Mouse (Mus musculus) liver, embryonic 13.5 days (tissue): Measurements from ENCODE around the gene Ilf3. TPM values are rescaled to one million over a fixed set of nuclear protein-coding genes. Genes with fewer than 3 reads are reported as not detected.

ENCODE experiments used
- ATAC-seq: fragments of 200-750 bp; cut with Nextera tagmentation; 2 replicates; pipeline ENCODE4 v1.8.0; 2017; ENCODE audit warnings: low read depth, mild to moderate bottlenecking, moderate number of reproducible peaks, moderate library complexity
- DNase-seq: peaks from one replicate; pipeline ENCODE4 v3.0.0; 2022
- H3K27ac ChIP-seq: fragments of 300-500 bp; sonication (generic); 2 replicates; pipeline ENCODE4 v1.5.1; 2015; ENCODE audit warnings: moderate library complexity, mild to moderate bottlenecking, inconsistent platforms
- H3K27me3 ChIP-seq: fragments of 300-500 bp; sonication (generic); 2 replicates; pipeline ENCODE4 v1.6.1; 2015; ENCODE audit warnings: mild to moderate bottlenecking, inconsistent platforms
- H3K36me3 ChIP-seq: fragments of 300-500 bp; sonication (generic); 2 replicates; pipeline ENCODE4 v1.6.1; 2015; ENCODE audit warnings: mild to moderate bottlenecking, inconsistent platforms
- H3K4me1 ChIP-seq: fragments of 300-500 bp; sonication (generic); replicated peaks from 2 replicates; pipeline ENCODE4 v1.6.1; 2015; ENCODE audit warnings: inconsistent platforms
- H3K4me2 ChIP-seq: fragments of 300-500 bp; sonication (generic); 2 replicates; pipeline ENCODE4 v1.6.1; 2015; ENCODE audit warnings: inconsistent platforms, mild to moderate bottlenecking, moderate library complexity
- H3K4me3 ChIP-seq: fragments of 300-500 bp; sonication (generic); replicated peaks from 2 replicates; pipeline ENCODE4 v1.5.1; 2015; ENCODE audit warnings: mild to moderate bottlenecking, inconsistent platforms
- H3K9ac ChIP-seq: fragments of 300-500 bp; sonication (generic); 2 replicates; pipeline ENCODE4 v1.6.1; 2015; ENCODE audit warnings: mild to moderate bottlenecking, inconsistent platforms
- H3K9me3 ChIP-seq: fragments of 300-500 bp; sonication (generic); replicated peaks from 2 replicates; pipeline ENCODE4 v1.6.1; 2016; ENCODE audit warnings: inconsistent platforms
- WGBS: fragments of 180-500 bp; shearing (Covaris S2); methylation state at CpG from one replicate; pipeline ENCODE4 v1.1.7; 2015; ENCODE audit not compliant: insufficient replicate concordance; 5-methylcytosine and 5-hydroxymethylcytosine counted together
- polyA plus RNA-seq: library from polyadenylated mRNA; unstranded; fragments of >200 nt; fragmentation: Nextera tagmentation; extraction: Ambion mirVana; gene quantifications from 2 replicates; pipeline ENCODE4 v1.2.1, GENCODE M21; 2015

The Ilf3 gene
- polyA plus RNA-seq, 1 experiment from 2014 or later, result 50.9 TPM

GRCm38 (mm10) chr9:21439914-21440313 lies 72.2 kb downstream of the Ilf3 start:
- no peak overlapping the region for H3K4me3 ChIP-seq
- H3K4me1 ChIP-seq, result peaks cover 59% of the 10 kb centered on the region
- no peak overlapping the region for H3K9ac ChIP-seq
- no peak overlapping the region for H3K27ac ChIP-seq
- 91% methylated on average over 2 of the region's 2 CpGs for WGBS
- no peaks in the 10 kb centered on the region for H3K9me3 ChIP-seq
- DNase-seq (no peak), ATAC-seq (no peak)
- H3K27me3 ChIP-seq, result no peaks in the 10 kb centered on the region
- peaks cover 10% of the 10 kb centered on the region for H3K36me3 ChIP-seq
- H3K4me2 ChIP-seq, result no peak overlapping the region

DNA sequence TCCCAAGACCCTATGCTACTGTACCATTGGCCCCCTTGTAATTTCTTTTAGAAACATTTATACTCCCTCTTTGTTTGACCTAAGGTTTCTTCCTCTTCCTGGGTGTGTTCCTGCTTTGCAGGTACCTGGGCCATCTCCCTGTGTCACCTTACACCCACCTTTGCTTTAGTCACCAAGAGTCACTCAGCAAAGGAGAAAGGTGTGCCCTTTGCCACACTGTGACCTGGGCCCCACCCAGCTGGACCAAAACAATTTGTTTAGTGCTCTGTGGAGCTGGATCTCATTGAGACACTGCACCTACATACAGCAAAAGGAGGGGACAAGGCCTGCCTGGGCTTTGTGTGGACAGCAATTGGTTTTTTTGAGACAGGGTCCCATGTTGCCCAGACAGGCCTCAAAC lies 72.7 kb downstream of the Ilf3 start:
- Histone ChIP-seq H3K36me3 (peaks cover 14% of the 10 kb centered on the region), H3K9ac (no peak overlapping the region), H3K27ac (no peak overlapping the region), H3K27me3 (no peaks in the 10 kb centered on the region), H3K4me3 (no peak overlapping the region), H3K4me2 (no peak overlapping the region), H3K4me1 (peaks cover 56% of the 10 kb centered on the region), H3K9me3 (no peaks in the 10 kb centered on the region)
- DNase-seq (no peak), ATAC-seq (no peak)

DNA sequence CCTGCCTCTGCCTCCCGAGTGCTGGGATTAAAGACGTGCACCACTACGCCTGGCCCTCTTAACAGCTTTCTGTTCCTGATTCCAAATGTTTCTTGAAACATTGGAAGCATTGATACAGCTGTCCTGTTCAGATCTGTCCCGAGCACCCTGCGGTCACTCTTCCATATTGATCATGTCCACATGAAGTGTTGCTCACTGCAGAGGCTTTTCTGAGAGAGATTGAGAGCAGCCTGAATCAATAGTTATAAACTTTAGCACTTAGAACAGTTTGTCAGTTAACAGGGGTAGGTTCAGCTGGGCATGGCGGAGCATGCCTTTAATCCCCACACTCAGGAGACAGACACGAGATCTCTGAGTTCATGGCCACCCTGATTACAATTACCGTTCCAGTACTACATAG lies 76.2 kb downstream of the Ilf3 start:
- 84% methylated on average over 8 of the region's 8 CpGs for WGBS
- H3K4me2 ChIP-seq, result no peak overlapping the region
- ATAC-seq (no peak), DNase-seq (no peak)
- no peak overlapping the region for H3K27ac ChIP-seq
- no peaks in the 10 kb centered on the region for H3K9me3 ChIP-seq
- H3K27me3 ChIP-seq, result no peaks in the 10 kb centered on the region
- no peak overlapping the region for H3K9ac ChIP-seq
- H3K4me3 ChIP-seq, result no peak overlapping the region
- peaks cover 43% of the 10 kb centered on the region for H3K4me1 ChIP-seq
- H3K36me3 ChIP-seq, result peaks cover 28% of the 10 kb centered on the region

GRCm38 (mm10) chr9:21444574-21444973 lies 76.9 kb downstream of the Ilf3 start:
- Histone ChIP-seq H3K9ac (no peak overlapping the region), H3K4me1 (peaks cover 43% of the 10 kb centered on the region), H3K4me2 (no peak overlapping the region), H3K27me3 (no peaks in the 10 kb centered on the region), H3K4me3 (no peak overlapping the region), H3K9me3 (no peaks in the 10 kb centered on the region), H3K27ac (no peak overlapping the region), H3K36me3 (peaks cover 35% of the 10 kb centered on the region)
- WGBS, result 79% methylated on average over 4 of the region's 4 CpGs
- ATAC-seq, result no peak
- no peak for DNase-seq

- 87% methylated on average over 6 of the region's 6 CpGs for WGBS
Measured at GRCm38 (mm10) chr9:21445081-21445744, 77.5 kb downstream of the Ilf3 start.

DNA sequence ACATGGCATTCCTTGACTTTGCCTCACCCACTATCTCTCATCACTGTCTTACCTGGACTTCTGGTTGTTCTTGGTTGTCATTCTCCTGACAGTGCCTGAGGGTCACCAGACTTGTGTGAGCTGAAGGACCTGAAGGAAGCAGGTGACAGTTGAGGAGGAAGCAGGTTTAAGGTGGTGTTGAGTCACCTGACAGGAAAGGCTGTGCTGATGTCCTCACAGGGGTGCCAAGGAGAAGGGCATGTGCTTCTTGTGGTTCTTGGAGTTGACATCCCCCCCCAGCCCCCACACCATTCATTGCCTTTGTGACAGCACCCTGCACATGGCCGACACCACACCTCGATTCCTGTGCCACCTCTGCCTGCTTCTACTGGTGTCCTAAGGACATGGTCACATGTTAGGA lies 80.1 kb downstream of the Ilf3 start:
- Histone ChIP-seq H3K4me1 (peaks cover 64% of the 10 kb centered on the region), H3K9ac (no peak overlapping the region)
- 88% methylated on average over 2 of the region's 2 CpGs for WGBS

More at GRCm38 (mm10) chr9:21445081-21445744, 77.5 kb downstream of the Ilf3 start:
- ATAC-seq (no peak), DNase-seq (no peak)
- no peak overlapping the region for H3K4me2 ChIP-seq
- H3K4me3 ChIP-seq, result no peak overlapping the region
- no peaks in the 10 kb centered on the region for H3K27me3 ChIP-seq
- H3K36me3 ChIP-seq, result peaks cover 41% of the 10 kb centered on the region
- H3K4me1 ChIP-seq, result peaks cover 44% of the 10 kb centered on the region
- no peaks in the 10 kb centered on the region for H3K9me3 ChIP-seq
- H3K27ac ChIP-seq, result no peak overlapping the region
- no peak overlapping the region for H3K9ac ChIP-seq

GRCm38 (mm10) chr9:21449710-21450109 lies 82.0 kb downstream of the Ilf3 start:
- Histone ChIP-seq H3K9ac (peak overlapping the region; percentile 26; the same call in 1 of the 2 replicates), H3K36me3 (peaks cover 35% of the 10 kb centered on the region), H3K27me3 (no peaks in the 10 kb centered on the region), H3K4me2 (no peak overlapping the region), H3K27ac (peak overlapping the region; percentile 29; the same call in 1 of the 2 replicates), H3K4me3 (no peak overlapping the region), H3K4me1 (peaks cover 76% of the 10 kb centered on the region), H3K9me3 (no peaks in the 10 kb centered on the region)
- no peak for DNase-seq
- no peak for ATAC-seq
- 51% methylated on average over 2 of the region's 2 CpGs for WGBS

More for the DNA sequence above, 80.1 kb downstream of the Ilf3 start:
- no peaks in the 10 kb centered on the region for H3K9me3 ChIP-seq
- no peak overlapping the region for H3K4me3 ChIP-seq
- ATAC-seq (no peak), DNase-seq (no peak)
- H3K27me3 ChIP-seq, result no peaks in the 10 kb centered on the region
- H3K4me2 ChIP-seq, result no peak overlapping the region
- peaks cover 38% of the 10 kb centered on the region for H3K36me3 ChIP-seq
- H3K27ac ChIP-seq, result no peak overlapping the region

DNA sequence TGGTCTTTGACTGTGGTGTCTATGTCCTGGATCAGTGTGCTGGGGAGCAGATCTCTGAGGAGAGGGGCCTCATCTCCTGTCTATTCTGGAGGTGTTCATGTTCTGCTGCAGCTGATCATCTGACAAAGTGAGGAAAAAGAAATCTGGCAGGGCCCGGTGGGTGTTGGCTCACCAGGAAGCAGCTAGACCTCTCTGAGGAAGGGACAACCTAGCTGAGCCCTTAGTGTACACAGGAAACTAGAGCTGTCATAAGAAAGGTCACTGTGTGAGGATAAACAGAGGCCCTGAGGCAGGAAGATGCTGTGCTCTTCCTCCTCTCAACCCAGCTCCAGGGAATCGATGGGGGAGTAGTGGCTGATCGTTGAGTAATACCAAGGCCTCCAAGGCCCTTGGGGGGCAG lies 82.6 kb downstream of the Ilf3 start:
- 48% methylated on average over 3 of the region's 3 CpGs for WGBS
- H3K27ac ChIP-seq, result peak overlapping the region; percentile 29; the same call in 1 of the 2 replicates

GRCm38 (mm10) chr9:21451391-21451790 lies 83.7 kb downstream of the Ilf3 start:
- Histone ChIP-seq H3K9ac (peak overlapping the region; percentile 55; the same call in 1 of the 2 replicates), H3K27me3 (no peaks in the 10 kb centered on the region), H3K9me3 (no peaks in the 10 kb centered on the region), H3K36me3 (peaks cover 25% of the 10 kb centered on the region), H3K4me2 (peak overlapping the region; percentile 43), H3K4me1 (peaks cover 88% of the 10 kb centered on the region), H3K27ac (peak overlapping the region; percentile 66), H3K4me3 (no peak overlapping the region)
- WGBS, result 68% methylated on average over 8 of the region's 8 CpGs
- no peak for DNase-seq
- ATAC-seq, result no peak

More for the DNA sequence above, 82.6 kb downstream of the Ilf3 start:
- Histone ChIP-seq H3K4me1 (peaks cover 82% of the 10 kb centered on the region), H3K9me3 (no peaks in the 10 kb centered on the region), H3K4me2 (no peak overlapping the region), H3K27me3 (no peaks in the 10 kb centered on the region), H3K4me3 (no peak overlapping the region), H3K9ac (no peak overlapping the region), H3K36me3 (peaks cover 29% of the 10 kb centered on the region)
- DNase-seq (no peak), ATAC-seq (no peak)

DNA sequence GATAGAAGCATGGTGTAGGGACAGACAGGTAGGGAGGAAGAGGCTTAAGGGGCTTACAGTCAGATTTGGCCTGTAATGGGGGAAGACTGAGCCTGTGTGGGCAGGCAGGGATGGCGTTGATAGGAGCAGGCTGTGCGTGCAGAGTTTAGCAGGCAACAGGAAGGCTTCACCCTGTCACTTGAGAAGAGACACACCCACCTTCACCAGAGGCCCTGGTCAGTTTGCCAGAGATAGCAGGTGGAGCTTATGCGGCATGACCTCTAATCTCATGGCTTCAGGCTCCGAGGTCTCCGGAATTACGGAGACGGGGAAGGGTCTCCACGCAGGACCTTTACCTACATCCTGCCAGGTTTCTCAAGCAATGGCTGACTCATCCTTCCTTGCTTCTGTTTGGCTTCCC lies 84.2 kb downstream of the Ilf3 start:
- H3K36me3 ChIP-seq, result peaks cover 25% of the 10 kb centered on the region
- no peaks in the 10 kb centered on the region for H3K27me3 ChIP-seq
- H3K9ac ChIP-seq, result peak overlapping the region; percentile 55; the same call in 1 of the 2 replicates
- H3K4me2 ChIP-seq, result peak overlapping the region; percentile 43
- H3K4me3 ChIP-seq, result no peak overlapping the region
- H3K27ac ChIP-seq, result peak overlapping the region; percentile 66
- H3K9me3 ChIP-seq, result no peaks in the 10 kb centered on the region
- H3K4me1 ChIP-seq, result peaks cover 88% of the 10 kb centered on the region
- ATAC-seq, result peak; percentile 76
- 10% methylated on average over 8 of the region's 8 CpGs for WGBS
- peak; percentile 40 for DNase-seq

DNA sequence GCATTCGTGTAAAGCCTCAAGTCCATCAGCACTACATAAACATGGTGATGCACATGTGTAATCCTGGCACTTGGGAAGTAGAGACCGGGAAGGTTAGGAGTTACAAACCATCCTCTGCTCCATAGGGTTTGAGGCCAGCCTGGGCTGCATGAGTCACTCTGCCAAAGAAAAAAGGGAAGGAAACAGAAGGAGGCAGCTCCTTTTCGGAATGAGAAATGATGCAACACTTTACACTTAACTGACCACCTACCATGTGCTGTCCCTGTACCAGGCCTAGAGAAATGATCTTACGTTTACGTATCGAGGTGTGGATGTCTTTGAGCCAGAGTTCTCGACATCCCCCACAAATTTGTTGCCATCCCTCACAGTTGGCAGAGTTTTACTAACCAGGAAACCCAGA lies 85.3 kb downstream of the Ilf3 start:
- H3K4me3 ChIP-seq, result no peak overlapping the region
- peaks cover 86% of the 10 kb centered on the region for H3K4me1 ChIP-seq
- peaks cover 20% of the 10 kb centered on the region for H3K36me3 ChIP-seq
- DNase-seq (no peak), ATAC-seq (no peak)
- WGBS, result 59% methylated on average over 7 of the region's 7 CpGs
- H3K27me3 ChIP-seq, result no peaks in the 10 kb centered on the region
- peak overlapping the region; percentile 66 for H3K27ac ChIP-seq
- no peak overlapping the region for H3K9ac ChIP-seq
- H3K9me3 ChIP-seq, result no peaks in the 10 kb centered on the region
- no peak overlapping the region for H3K4me2 ChIP-seq

DNA sequence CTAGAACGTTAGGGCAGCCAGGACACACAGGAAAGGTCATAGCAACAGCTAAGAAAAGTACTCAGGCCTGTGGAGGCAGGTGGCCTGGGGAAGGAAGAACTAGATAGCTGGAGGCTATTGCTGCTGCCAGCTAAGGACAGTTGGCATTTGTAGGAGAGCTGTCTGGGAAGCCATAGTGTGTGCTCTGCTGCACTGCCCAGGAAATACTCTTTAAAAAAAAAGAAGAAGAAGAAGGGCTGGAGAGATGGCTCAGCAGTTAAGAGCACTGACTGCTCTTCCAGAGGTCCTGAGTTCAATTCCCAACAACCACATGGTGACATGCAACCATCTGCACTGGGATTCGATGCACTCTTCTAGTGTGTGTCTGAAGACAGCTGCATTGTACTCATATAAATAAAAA lies 85.8 kb downstream of the Ilf3 start:
- peaks cover 24% of the 10 kb centered on the region for H3K36me3 ChIP-seq
- H3K27me3 ChIP-seq, result no peaks in the 10 kb centered on the region
- peak overlapping the region; percentile 24; the same call in 1 of the 2 replicates for H3K27ac ChIP-seq
- no peak for DNase-seq
- H3K9ac ChIP-seq, result no peak overlapping the region
- H3K4me3 ChIP-seq, result no peak overlapping the region
- peaks cover 82% of the 10 kb centered on the region for H3K4me1 ChIP-seq
- H3K9me3 ChIP-seq, result no peaks in the 10 kb centered on the region
- 58% methylated on average over 2 of the region's 2 CpGs for WGBS
- H3K4me2 ChIP-seq, result no peak overlapping the region
- ATAC-seq, result no peak
